Mouse (Mus musculus): ENCODE data around the gene Mad1l1.
A peak's percentile ranks its signal among the peaks of the same experiment; 100 is the strongest.

Mad1l1 gene

DNA sequence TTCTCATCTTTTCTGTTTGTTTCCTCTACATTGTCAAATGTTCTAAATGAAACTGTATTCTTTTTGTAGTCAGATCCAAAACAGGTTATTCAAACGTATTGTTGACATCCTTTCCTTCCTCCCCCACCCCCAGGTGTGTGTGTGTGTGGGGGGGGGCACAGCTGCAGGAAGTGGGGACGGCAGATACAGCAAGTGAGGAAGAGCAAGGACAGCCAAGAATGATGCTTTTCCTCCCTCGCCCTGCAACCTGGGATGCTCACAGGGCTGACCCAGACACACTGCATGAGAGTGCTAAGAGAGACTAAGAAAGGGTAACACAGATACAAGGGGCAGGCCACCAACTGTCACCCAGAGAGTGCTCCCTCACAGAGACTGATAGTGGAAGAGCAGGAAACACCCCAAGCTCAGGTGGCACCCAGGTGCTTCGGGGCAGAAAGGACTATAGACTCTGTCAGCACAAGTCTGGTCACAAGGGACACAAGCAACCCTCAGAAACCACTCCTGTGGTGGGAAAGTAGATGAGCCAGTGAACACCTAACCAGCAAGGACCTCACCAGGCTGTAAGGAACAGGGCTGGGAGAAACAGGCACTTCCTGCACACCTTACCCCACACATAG lies 105.8 kb downstream of the Mad1l1 start:
- DNase-seq (ENCODE audit: low spot score), result no peak

DNA sequence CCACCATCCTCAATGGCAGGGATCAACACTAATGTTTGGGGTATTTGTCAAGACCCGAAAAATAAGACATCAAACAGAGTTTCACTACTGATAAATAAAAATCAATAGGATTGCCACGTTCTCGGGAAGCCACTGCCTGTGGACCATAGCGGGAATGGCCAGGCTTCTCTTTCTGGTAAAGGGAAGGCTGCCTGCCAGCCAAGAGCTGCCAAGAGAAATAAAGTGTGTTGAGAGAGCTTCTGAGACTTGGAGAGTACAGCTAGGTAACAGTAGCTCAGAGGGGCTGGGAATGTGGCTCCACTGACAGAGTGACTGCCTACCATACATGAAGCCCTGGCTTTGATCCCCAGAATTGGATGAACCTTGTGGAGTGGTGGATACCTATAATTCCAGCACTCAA lies 108.4 kb downstream of the Mad1l1 start:
- DNase-seq (ENCODE audit: low spot score), result no peak

DNA sequence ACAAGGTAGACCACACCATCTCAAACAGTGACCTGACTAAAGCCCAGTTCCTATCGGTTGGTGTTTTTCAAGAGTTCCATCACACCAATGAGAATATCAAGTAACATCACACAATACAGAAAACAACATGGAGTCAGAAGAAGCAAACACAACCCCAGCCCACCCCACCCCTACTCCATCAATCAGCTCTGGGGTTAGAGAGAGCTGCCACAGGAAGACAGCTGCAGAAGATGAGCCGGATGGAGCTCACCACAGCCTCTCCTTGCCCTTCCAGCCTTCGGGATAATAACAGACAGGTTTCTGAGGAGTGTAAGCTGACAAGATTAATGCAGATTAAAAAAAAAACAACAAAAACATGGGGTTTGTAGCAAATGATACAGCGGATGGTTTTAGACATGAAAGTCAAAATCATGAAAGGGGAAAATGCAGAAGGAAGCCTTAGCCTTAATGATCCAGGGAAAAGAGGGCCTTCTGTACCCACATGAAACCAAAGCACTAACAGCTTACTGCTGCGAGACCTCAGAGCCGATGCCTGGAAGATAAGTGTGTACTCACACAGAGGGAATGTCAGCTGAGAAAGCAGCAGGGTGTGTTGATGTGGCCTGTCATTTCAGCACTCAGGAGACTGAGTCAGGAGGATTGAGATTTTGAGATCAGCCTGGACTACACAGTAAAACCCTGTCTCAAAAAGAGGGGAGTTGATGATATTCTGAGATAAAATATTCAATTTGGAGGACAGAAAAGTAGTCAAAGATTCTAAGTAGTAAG lies 110.8 kb downstream of the Mad1l1 start:
- no peak for DNase-seq (ENCODE audit: low spot score)

DNA sequence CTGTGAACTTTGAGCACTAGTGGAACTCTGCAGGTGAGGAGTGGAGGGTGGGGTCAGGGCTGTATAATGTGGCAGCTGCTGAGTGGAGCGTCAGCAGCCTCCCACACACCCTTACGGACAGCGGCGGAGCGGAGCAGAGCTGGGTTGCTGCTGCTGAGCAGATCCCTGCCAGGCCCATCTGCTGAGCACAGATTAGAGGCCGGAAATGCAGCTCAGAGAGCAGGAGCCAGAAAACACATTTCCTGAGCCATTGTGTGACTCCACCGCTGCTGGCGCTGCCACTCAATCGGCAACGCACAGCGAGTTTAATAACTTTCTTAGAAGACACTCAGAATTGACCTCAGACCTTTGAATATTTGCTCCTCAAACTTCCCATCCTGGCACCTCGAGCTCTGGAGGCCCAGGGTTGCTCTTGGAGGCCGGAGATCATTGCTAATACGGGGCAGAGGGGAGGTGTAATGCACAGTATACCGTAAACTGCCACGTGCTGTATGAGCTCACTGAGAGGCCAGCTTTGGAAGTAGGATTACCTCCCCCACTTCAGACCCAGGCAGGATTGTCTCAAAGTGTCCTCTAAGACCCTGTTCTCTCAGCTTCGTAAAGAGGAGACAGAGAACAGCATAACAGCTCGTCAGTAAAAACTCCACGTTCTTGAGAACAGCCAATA lies 112.5 kb downstream of the Mad1l1 start:
- peak; percentile 70 for DNase-seq (ENCODE audit: low spot score)

DNA sequence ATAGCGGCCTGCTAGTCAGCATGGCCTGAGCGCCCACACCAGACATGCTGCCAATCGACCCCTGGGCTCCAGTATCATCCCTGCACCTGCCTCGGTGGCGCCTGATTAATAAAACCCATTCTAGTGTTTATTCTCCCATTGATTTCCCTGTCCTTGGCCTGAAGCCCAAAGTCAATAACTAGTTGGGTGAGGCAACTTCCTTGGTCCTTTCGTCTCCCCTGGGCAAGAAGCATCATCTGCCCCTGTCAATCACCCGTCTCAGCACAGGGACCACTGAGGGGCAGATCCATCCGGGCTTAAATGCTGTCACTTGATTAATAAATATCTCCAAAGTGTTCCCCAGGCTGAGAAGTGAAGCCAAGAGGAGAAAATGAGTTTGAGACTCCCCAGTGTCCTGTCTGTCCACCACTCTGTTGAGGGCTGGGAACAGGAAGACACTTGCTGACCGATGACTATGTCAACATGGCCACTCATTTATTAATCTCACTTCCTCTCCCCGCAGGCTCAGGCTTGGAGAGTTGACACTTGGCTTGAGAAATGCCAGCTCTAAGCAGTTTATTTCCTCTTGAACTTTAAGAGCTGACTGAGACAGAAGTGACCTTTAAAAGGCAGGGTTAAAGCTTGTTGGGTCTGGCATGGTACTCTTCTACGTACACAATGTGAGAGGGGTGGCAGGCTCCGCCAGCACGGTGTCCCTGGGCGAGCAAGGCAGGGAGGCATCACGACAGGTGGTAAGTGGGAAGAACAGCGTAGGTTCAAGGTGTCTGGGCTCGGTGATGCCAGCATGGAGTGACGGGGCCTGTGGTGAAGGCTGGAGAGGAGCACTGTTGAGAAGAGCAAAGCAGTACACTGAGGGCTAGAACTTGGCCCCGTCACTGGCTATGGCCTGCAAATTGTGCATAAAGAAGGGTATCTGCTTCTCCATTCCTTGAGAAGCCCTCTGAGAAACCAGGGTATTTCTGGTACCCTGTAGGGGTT lies 114.3 kb downstream of the Mad1l1 start:
- peak; percentile 63 for DNase-seq (ENCODE audit: low spot score)

DNA sequence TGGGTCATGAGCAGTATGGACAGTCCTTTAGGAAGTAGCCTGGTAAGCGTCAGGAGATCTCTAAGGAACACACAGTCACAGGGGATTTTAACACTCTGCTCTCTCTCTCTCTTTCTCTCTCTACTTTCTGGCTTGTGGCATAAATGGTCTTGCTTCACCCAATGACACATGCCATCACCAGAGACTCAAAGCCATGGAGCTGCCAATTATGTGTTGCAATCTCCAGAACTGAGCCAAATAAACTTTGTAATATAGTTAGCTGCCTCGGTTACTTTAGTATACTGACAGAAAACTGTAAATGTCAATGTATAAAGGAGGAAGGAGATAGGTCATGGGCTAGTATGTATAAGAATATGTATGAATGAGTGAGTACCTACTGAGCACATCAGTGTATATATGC lies 115.4 kb downstream of the Mad1l1 start:
- DNase-seq (ENCODE audit: low spot score), result peak; percentile 28

DNA sequence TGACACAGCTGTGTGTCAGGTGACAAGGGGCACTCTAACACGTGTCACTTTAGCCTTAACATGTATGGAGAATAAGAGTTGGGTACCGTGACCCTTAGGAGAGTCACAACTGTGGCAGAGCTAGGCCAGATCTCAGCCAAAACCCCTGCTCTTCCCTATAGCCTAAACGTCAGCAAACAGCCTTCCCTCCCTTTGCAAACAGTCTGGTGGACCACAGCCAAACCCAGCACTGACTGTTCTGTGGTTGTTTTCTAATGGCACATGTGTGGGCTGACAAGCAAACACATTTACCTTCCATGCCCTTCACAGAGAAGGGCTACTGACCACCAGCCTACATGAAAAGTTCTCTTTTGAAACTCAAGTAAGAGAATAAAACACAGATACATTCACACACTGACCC lies 116.9 kb downstream of the Mad1l1 start:
- no peak for DNase-seq (ENCODE audit: low spot score)

DNA sequence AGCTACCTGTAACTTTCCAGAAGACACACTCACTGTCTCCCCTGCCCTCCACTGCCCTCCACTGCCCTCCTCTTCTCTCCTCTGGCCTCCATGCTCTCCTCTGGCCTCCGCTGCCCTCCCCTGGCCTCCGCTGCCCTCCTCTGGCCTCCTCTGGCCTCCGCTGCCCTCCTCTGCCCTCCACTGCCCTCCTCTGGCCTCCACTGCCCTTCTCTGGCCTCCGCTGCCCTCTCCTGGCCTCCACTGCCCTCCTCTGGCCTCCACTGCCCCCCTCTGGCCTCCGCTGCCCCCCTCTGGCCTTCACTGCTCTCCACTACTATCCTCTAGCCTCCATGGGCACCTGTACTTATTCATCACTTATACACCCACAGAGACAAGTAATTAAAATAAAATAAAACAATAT lies 117.3 kb downstream of the Mad1l1 start:
- no peak for DNase-seq (ENCODE audit: low spot score)

DNA sequence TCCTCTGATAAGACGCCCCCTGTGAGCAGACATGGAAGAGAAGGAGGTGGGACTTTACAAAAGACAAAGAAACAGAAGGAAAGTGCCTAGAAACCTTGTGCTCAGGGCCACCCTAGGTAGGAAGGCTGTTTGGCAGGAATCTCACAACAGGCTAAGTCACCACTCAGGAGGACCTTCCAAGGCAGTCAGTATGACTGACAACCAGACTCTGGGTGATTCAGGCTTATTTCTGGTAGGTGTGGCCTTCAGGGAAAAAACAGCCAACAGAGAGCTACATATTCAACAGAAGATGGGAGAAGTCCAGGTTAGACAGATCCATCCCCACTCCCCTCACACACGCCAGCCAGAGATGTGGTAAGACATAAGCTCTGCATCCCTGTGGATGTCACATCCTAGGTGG lies 118.9 kb downstream of the Mad1l1 start:
- DNase-seq (ENCODE audit: low spot score), result no peak

DNA sequence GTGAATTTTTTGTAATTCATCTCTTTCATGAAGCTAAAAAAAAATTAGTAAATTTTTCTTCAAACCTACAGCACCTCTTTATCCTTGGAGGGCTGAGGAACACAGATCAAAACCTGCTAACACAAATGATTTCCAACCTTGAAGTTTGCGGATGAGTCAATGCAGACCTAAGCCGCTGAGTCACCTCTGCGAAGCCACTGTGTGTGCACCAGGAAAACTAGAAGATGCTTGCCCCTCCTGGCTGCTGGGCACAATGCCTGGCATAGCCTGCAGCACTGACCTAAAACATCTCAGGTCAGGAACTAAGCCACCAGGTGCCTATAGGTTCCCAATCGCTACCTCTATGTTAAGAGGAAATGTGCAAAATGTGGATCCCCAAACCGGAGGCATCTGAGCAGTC lies 119.8 kb downstream of the Mad1l1 start:
- DNase-seq (ENCODE audit: low spot score), result no peak

DNA sequence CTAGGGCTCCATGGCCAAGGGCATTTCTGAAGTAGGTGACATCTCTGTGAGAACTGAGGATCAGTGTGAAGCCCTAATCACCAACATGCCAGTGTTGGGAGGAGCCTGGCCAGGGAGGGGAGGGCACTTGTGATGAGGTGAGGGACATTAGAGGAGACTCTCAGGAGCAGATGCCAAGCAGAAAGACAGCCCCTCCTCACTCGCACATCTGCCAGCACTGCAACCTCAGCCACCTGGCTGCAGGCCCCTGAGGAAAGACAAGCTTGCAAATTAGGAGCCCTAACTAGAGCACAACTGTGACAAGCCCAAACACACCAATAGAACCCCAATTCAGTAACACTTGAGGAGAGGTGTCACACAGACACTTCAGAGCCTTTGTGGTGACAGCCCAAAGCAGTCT lies 120.2 kb downstream of the Mad1l1 start:
- no peak for DNase-seq (ENCODE audit: low spot score)

DNA sequence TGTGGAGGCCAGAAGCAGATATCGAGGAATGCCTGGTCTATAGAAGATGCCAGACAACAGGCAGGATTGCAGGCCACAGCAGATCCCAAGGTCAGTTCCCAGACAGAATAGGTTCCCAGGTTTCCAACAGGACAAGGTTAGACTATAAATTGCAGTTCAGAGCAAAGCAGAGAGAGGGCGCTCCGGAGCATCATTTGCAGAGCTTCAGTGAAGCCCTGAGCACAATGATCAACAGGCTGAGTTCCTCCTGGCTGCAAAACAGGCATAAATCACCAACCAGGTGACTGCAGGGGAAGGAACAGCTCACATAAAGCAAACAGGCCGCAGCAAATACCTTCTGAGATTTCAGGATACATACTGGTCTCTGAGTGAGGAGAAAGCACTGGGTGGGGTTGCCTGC lies 123.6 kb downstream of the Mad1l1 start:
- peak; percentile 80 for DNase-seq (ENCODE audit: low spot score)

DNA sequence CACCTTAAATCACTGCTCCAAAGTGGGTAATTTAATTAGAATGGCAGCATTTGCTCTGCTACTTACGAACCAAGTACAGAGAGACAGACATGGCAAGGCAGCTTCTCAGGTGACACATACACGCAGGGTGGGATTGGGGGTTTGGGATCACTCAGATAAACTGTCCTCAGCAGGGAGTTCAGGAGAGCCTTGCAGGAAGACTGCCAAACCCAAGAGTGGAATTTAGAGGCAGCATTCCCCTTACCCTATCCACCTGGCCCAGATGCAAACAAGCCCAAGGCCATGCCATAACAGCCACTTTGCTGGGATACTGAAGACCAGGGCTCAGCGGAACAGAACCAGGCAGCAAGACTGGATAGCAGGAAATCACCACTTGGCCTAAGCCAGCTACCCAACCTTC lies 124.9 kb downstream of the Mad1l1 start:
- DNase-seq (ENCODE audit: low spot score), result no peak

DNA sequence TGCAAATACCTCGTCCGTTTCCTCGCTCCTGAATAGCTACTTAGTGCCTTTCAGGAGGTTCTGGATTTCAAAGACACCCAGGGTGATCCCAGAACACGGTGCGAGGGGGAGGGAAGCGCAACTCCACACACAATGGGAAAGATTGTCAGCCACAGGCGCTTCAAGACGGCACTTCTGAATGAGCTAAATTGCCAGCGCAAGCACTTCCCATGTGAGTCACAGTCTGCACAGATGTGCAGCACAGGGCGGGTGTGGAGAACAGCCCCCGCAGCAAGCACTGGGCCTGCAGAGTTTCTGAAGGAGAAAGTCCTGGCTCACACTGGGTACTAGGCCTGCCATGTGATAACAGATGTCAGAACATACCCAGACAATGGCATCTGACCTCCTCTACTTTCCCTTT lies 127.2 kb downstream of the Mad1l1 start:
- no peak for DNase-seq (ENCODE audit: low spot score)

DNA sequence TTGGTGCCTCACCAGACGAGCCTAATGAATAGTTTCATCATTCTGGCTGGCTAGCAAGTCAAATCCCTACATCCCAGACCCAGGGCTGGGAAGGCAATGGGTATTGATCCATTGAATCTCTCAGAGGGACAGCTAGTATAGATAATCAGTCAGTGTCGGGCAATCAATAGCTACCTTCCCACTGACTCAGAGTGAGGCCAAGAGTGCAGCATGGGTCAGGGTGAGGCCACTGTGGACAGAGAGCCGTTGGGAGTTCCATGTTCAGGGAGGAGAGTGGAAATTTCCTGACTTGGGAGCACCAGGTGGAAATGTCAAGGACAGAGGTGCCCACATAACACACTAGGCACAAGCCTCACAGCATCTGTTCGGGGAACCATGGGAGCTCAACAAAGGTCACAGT lies 129.8 kb downstream of the Mad1l1 start:
- DNase-seq (ENCODE audit: low spot score), result no peak

DNA sequence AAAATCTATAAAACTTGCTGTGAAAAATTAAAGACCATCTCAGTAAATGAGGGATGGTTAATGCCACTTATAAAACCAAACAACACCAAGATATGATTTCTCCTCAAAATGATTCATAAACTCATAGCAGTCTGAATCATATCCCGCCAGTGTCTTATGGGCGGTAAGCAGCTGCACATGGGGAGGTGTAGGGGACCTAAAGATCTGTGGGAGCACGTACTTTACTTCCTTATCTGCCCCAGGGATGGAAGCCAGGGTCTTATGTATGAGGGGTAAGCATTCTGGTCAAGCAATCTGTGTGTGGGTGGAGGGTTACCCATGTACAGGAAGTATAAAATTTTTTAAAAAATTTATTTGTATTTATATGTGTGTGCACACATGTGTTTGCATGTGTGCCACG lies 135.0 kb downstream of the Mad1l1 start:
- DNase-seq (ENCODE audit: low spot score), result no peak

DNA sequence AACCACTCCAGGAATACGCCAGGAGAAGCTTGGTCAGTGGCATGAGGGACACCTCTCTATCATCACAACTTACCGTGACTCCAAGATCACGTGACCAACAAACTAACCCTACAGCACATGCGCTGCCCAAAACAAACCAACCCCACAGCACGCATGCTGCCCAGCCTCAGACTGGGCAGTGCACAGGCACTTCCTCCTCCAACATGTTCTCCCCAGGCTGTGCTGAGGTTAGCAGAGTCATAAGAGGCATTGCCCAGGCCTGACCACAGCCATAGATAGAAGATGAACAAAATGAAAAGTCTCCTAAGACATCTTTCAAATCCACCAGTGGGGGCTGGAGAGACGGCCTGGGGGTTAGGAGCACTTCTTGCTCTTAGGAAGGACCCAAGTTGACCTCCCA lies 135.6 kb downstream of the Mad1l1 start:
- no peak for DNase-seq (ENCODE audit: low spot score)

DNA sequence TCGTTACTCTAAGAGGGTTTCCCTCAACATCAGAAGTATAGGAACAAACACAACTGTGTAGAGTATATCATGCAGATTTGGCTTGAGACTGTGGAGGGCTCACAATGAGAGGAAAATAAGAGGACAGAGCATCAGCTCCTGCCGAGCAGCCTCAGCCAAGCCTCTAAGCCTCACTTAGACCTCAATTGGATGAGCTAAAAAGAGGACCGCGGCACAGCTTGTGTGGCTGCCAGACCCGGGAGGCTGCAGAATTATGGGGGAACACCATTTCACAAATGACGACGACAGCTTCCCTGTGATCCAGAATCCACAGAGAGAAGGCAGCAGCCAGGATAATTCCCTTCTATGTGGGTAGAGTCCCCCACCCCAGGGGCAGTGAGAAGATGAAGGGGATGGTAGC lies 138.0 kb downstream of the Mad1l1 start:
- no peak for DNase-seq (ENCODE audit: low spot score)

DNA sequence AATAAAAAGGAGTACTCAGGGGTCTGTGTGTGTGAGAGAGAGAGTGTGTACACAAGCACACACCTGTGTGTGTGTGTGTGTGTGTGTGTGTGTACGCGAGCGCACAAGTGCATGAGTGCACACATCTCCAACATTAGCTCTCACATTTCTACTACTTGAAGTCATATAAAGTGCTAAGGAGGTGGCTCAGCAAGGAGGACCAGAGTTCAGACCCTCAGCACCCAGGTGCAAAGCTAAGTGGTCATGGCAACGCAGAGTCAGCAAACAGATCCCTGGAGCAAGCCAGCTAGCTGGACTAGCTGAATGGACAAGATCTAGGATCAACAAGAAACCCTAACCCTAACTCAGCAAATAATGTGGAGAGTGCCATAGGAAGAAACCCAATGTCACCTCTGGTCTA lies 139.0 kb downstream of the Mad1l1 start:
- no peak for DNase-seq (ENCODE audit: low spot score)

DNA sequence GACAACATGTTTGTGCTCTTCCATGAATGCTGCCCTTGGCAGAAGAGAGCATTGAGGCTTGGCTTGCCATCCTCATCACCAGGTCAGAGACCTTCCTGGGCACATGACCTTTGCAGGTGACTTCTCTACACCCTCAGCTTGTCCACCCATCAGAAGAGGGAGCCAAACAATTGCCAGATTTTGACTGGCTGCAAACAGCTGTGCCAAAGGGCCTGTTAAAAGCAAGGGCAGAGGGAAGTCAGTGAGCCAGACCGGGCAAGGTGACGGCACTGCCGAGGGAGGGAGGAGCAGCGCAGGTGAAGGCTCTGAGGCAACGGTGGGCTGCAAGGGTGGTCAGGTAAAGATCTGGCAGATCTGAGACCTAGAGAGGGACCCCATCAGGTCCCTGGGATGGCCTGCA lies 141.3 kb downstream of the Mad1l1 start:
- no peak for DNase-seq (ENCODE audit: low spot score)

DNA sequence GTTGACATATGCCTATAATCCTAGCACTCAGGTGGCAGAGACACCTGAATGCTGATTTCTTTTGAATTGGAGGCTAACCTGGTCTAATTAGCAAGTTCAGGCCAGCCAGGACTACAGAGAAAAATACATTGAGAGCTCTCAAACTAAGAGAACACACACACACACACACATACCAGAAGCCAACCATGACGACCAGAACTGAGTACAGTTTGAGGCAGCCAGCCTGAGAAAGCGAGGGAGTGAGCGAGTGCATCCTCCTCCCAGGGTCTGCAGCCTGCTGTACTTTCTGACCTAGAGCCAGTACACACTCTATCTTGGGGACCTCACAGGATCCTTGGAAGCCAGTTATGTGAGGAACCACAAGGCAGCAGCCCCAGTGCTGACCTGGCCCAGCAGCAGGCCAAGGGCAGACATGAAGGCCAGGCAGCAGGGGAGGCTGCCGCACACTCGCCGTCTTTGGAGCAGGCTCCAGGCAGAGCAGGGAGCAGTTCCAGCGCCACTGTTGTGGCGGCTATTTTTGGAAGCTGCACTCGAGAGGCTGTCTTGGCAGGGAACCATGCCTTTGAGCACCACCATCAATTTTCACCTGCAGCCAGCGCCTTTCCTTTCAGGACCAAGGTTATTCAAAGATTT lies 143.2 kb downstream of the Mad1l1 start:
- peak; percentile 21 for DNase-seq (ENCODE audit: low spot score)

DNA sequence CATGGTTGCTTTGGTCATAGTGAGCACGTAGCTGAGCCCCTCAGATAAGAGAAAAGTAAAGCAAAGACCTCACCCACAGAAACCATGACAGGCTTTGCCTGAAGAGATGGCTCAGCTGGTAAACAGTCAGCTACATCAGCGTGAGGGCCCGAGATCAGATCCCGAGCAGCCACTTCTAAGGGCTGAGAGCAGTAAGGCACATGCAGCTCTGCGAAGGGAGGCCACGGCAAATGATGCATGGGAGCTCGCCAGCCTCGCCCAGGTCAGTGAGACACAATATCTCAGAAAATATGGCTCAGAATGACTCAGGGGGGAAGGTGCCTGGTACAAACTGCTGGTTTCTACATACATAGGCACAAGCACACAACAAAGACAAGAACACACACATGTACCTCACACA lies 143.8 kb downstream of the Mad1l1 start:
- no peak for DNase-seq (ENCODE audit: low spot score)
